Mouse (Mus musculus): ENCODE measurements around the gene St6galnac5. TPM values are rescaled to one million over a fixed set of nuclear protein-coding genes. Genes with fewer than 3 reads are reported as not detected.

Gene St6galnac5
- polyA plus RNA-seq, 1 experiment = 1.4 TPM

DNA sequence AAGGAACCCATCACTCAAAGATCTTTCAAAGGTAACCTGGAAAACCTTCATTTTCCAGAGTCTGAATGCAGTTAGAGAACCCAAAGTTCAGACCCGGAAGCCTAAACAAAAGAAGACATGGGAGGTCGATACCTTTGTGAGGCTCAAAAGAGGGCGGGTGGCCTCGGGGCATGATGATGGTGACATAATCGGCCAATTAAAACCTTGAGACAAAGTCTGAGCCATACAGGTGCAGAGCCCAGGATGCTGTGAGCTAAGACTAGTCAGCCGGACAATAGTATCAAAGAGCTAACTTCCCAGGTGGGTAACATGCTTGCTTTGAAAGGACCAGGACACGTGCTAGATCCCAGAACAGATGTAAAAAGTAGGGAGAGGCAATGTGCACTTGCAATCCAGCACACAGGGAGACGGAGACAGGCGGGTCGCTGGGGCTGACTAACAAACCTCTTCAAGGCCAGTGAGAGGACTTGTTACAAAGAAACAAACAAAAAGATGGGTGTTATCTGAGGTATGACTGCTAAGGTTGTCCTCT lies 52.7 kb downstream of the St6galnac5 start:
- no peak for DNase-seq
- Histone ChIP-seq H3K36me3 (ENCODE audit: control insufficient read depth, insufficient read depth, low read length) (no peaks in the 10 kb centered on the region), H3K27ac (ENCODE audit: insufficient read depth, low read depth, low read length) (no peak overlapping the region), H3K4me3 (ENCODE audit: insufficient read depth, low read depth, low read length) (no peak overlapping the region), H3K4me1 (ENCODE audit: control insufficient read depth, insufficient read depth, low read length) (no peaks in the 10 kb centered on the region), H3K27me3 (replicated peaks; ENCODE audit: control insufficient read depth, insufficient read depth, low read length) (no peaks in the 10 kb centered on the region)
- WGBS = 79% methylated on average over 10 of the region's 10 CpGs
- TF ChIP-seq CTCF (conservative IDR thresholded peaks at IDR 0.05; ENCODE audit: insufficient read depth, insufficient read length, low read depth, low read length) (no peak), POLR2A (IDR thresholded peaks at IDR 0.05; ENCODE audit: low read depth, low read length) (no peak)

DNA sequence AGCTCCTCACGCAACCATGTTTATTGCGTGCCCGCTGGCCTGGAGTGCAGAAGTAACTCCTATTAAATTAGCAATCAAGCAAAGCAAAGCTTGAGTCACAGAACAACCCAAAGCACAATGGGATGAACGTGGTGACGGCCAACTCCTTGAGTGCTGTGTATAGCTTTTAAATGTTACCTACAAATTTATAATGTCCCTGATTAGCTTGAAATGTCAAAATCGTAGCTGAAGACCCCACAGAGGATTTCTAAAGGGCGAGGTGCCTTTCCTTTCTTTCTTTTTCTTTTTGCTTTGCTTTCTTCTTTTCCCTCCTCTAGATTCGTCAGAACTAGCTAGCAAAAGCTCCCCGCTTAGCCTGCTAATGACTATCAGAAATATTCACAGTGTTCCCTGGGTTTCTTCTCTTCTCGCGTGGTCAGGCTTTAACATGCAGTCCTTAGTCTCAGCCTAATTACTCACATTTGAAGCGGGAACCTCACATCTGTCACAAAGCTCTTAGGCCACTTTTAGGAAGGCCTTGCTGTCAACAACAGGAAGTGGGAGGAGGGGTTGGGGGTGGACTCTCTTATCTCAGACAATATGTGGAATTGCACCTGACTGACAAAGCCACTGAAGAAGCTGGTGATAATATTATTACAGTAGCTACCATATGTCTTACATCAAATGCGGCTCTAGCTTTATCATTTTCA lies 53.6 kb downstream of the St6galnac5 start:
- no peak overlapping the region for H3K27ac ChIP-seq (ENCODE audit: insufficient read depth, low read depth, low read length)
- no peaks in the 10 kb centered on the region for H3K36me3 ChIP-seq (ENCODE audit: control insufficient read depth, insufficient read depth, low read length)
- 72% methylated on average over 13 of the region's 13 CpGs for WGBS
- TF ChIP-seq CTCF (conservative IDR thresholded peaks at IDR 0.05; ENCODE audit: insufficient read depth, insufficient read length, low read depth, low read length) = no peak
- TF ChIP-seq POLR2A (IDR thresholded peaks at IDR 0.05; ENCODE audit: low read depth, low read length) = no peak
- no peak overlapping the region for H3K4me3 ChIP-seq (ENCODE audit: insufficient read depth, low read depth, low read length)
- no peaks in the 10 kb centered on the region for H3K27me3 ChIP-seq (replicated peaks; ENCODE audit: control insufficient read depth, insufficient read depth, low read length)
- no peak for DNase-seq
- H3K4me1 ChIP-seq (ENCODE audit: control insufficient read depth, insufficient read depth, low read length) = no peaks in the 10 kb centered on the region

DNA sequence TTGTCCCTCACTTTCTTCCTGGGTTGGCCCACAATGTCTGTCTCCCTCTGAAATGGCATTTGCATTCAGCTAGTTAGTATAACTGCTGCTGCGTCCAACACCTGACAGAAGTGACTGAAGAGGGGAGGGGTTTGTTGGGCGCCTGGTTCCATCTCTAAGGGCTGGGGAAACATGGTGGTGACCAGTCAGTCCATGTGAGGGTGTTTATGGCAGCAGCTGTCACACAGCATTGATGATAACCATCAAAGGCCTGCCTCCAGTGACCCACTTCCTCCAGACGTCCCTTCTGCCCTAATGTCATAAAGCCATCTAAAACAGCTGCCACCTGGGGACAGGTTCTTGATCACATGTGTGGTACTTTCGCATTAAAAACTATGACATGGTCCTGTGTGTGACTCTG lies 55.9 kb downstream of the St6galnac5 start:
- WGBS = 69% methylated on average over 4 of the region's 4 CpGs
- TF ChIP-seq CTCF (conservative IDR thresholded peaks at IDR 0.05; ENCODE audit: insufficient read depth, insufficient read length, low read depth, low read length) (no peak), POLR2A (IDR thresholded peaks at IDR 0.05; ENCODE audit: low read depth, low read length) (no peak)
- DNase-seq = no peak
- no peaks in the 10 kb centered on the region for H3K36me3 ChIP-seq (ENCODE audit: control insufficient read depth, insufficient read depth, low read length)
- no peaks in the 10 kb centered on the region for H3K27me3 ChIP-seq (replicated peaks; ENCODE audit: control insufficient read depth, insufficient read depth, low read length)
- no peak overlapping the region for H3K4me3 ChIP-seq (ENCODE audit: insufficient read depth, low read depth, low read length)
- no peaks in the 10 kb centered on the region for H3K4me1 ChIP-seq (ENCODE audit: control insufficient read depth, insufficient read depth, low read length)
- no peak overlapping the region for H3K27ac ChIP-seq (ENCODE audit: insufficient read depth, low read depth, low read length)

DNA sequence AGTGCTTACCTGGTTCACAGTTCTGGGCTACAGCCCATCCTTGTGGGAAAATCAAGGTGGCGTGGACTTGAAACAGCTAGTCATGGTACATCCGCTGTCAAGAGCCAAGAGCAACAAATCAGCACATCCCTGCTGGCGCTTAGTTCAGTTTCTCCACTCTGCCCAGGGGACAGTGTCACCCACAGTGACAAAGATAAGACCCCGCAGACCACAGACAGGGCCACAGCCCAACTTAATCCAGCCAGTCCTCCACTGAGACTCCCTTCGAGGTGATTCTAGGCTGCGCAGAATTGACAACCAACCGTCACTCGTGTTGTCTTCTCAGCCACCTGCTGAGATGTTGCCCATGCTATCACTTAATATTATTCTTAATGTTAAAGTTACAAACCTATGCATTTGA lies 56.7 kb downstream of the St6galnac5 start:
- 92% methylated on average over 8 of the region's 8 CpGs for WGBS
- no peaks in the 10 kb centered on the region for H3K36me3 ChIP-seq (ENCODE audit: control insufficient read depth, insufficient read depth, low read length)
- no peaks in the 10 kb centered on the region for H3K27me3 ChIP-seq (replicated peaks; ENCODE audit: control insufficient read depth, insufficient read depth, low read length)
- H3K27ac ChIP-seq (ENCODE audit: insufficient read depth, low read depth, low read length) = no peak overlapping the region
- H3K4me3 ChIP-seq (ENCODE audit: insufficient read depth, low read depth, low read length) = no peak overlapping the region
- TF ChIP-seq POLR2A (IDR thresholded peaks at IDR 0.05; ENCODE audit: low read depth, low read length) (no peak), CTCF (conservative IDR thresholded peaks at IDR 0.05; ENCODE audit: insufficient read depth, insufficient read length, low read depth, low read length) (no peak)
- H3K4me1 ChIP-seq (ENCODE audit: control insufficient read depth, insufficient read depth, low read length) = no peaks in the 10 kb centered on the region
- no peak for DNase-seq

- no peaks in the 10 kb centered on the region for H3K36me3 ChIP-seq (ENCODE audit: control insufficient read depth, insufficient read depth, low read length)
- 60% methylated on average over 15 of the region's 15 CpGs for WGBS
- no peak for DNase-seq
- no peak overlapping the region for H3K27ac ChIP-seq (ENCODE audit: insufficient read depth, low read depth, low read length)
- H3K27me3 ChIP-seq (replicated peaks; ENCODE audit: control insufficient read depth, insufficient read depth, low read length) = no peaks in the 10 kb centered on the region
- H3K4me1 ChIP-seq (ENCODE audit: control insufficient read depth, insufficient read depth, low read length) = no peaks in the 10 kb centered on the region
- no peak overlapping the region for H3K4me3 ChIP-seq (ENCODE audit: insufficient read depth, low read depth, low read length)
- TF ChIP-seq CTCF (conservative IDR thresholded peaks at IDR 0.05; ENCODE audit: insufficient read depth, insufficient read length, low read depth, low read length) (no peak), POLR2A (IDR thresholded peaks at IDR 0.05; ENCODE audit: low read depth, low read length) (no peak)
Measured at GRCm38 (mm10) chr3:152923530-152923929, 58.5 kb downstream of the St6galnac5 start.

DNA sequence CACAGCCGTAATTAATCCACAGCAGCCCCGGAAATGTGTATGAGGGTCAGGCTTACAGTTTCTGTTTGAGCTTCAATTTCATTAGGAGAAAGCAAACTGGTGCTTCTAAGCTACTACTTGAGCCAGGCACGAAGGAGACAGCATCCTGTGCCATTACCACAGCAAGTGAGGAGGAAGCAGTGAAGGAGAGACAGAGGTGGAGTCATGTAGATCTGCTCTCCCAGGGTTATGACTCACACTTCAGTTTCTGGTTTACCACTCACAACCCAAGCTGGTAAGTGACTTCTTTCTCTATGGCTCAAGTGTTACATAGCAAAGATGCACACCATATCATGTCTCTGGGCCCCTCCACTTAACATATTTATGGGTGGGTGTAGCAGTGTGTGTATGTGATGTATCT lies 61.7 kb downstream of the St6galnac5 start:
- WGBS = 36% methylated on average over 3 of the region's 3 CpGs
- Histone ChIP-seq H3K4me3 (ENCODE audit: insufficient read depth, low read depth, low read length) (no peak overlapping the region), H3K4me1 (ENCODE audit: control insufficient read depth, insufficient read depth, low read length) (no peaks in the 10 kb centered on the region), H3K27ac (ENCODE audit: insufficient read depth, low read depth, low read length) (no peak overlapping the region), H3K27me3 (replicated peaks; ENCODE audit: control insufficient read depth, insufficient read depth, low read length) (no peaks in the 10 kb centered on the region), H3K36me3 (ENCODE audit: control insufficient read depth, insufficient read depth, low read length) (no peaks in the 10 kb centered on the region)
- no peak for DNase-seq
- no peak for TF ChIP-seq CTCF (conservative IDR thresholded peaks at IDR 0.05; ENCODE audit: insufficient read depth, insufficient read length, low read depth, low read length)
- no peak for TF ChIP-seq POLR2A (IDR thresholded peaks at IDR 0.05; ENCODE audit: low read depth, low read length)

DNA sequence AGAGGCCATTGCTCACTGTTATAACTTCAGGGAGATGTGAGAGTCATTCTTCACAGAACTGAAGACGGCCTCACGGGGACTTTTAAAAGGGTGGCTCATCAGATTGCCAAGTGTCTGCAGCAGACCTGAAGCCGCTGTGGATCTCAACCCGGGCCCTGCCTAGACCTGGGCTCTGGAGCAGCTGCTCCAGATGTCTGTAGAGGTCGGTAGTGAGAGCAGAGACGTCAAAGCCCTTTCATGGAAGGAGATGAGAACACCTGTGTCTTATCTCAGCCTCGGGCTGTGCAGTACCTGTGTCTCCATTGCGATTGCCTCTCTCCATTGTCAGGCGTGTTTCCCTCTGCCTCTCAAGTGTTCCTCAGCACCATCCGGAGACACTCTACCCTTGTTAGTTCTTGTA lies 62.9 kb downstream of the St6galnac5 start:
- H3K27me3 ChIP-seq (replicated peaks; ENCODE audit: control insufficient read depth, insufficient read depth, low read length) = no peaks in the 10 kb centered on the region
- no peak overlapping the region for H3K27ac ChIP-seq (ENCODE audit: insufficient read depth, low read depth, low read length)
- H3K36me3 ChIP-seq (ENCODE audit: control insufficient read depth, insufficient read depth, low read length) = no peaks in the 10 kb centered on the region
- no peak for DNase-seq
- no peaks in the 10 kb centered on the region for H3K4me1 ChIP-seq (ENCODE audit: control insufficient read depth, insufficient read depth, low read length)
- 67% methylated on average over 10 of the region's 10 CpGs for WGBS
- no peak for TF ChIP-seq POLR2A (IDR thresholded peaks at IDR 0.05; ENCODE audit: low read depth, low read length)
- no peak for TF ChIP-seq CTCF (conservative IDR thresholded peaks at IDR 0.05; ENCODE audit: insufficient read depth, insufficient read length, low read depth, low read length)
- H3K4me3 ChIP-seq (ENCODE audit: insufficient read depth, low read depth, low read length) = no peak overlapping the region
